Mouse (Mus musculus) frontal cortex, adult 2 months (tissue): ENCODE measurements around the gene 1700020N01Rik. TPM values are rescaled to one million over a fixed set of nuclear protein-coding genes. Genes with fewer than 3 reads are reported as not detected.

Source experiments
- DNase-seq, 2 experiments: peaks; one replicate each; pipeline ENCODE4 v3.0.0; 2022; ENCODE audit warnings: low spot score in 1 of 2; ENCODE audit errors: extremely low spot score in 1 of 2
- polyA plus RNA-seq: library from polyadenylated mRNA; depleted of rRNA; stranded (reverse); fragments of >200 nt; gene quantifications from 2 replicates; pipeline ENCODE4 v1.2.3, GENCODE M21; 2012; rRNA removed

1700020N01Rik gene
- 0.16 TPM in 1 of 2 replicates, not detected in the other for polyA plus RNA-seq

DNA sequence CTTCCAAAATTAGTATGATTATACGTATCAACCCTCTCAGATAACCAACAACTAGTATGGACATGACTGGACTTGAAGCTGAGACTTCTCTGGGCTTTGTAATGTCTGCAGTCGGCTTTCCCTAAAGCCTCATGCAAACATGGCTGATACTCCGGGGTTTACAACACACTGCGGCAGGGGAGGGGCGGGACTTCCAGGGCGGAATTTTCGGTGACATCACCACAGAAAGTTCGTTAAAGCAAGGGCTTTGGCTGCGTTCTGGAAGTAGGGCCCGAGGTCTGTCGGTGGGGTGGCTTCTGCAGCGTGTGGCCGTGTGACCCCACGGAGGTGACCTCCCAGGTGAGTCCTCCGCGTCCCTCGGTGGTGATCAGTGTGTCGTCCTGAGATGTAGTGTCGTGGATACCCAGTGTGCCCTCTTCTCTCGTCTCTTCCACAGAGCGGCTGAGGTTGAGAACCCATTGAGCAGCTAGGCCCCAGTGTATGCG lies at the start of gene 1700020N01Rik:
Gene 1700020N01Rik (plus strand): TSS at position 250 of the 485 bp plus-strand sequence.
- DNase-seq = no peak

- DNase-seq = no peak
Measured at GRCm38 (mm10) chr10:21543576-21544278, 49.2 kb upstream of the 1700020N01Rik start.

- DNase-seq = no peak
Measured at GRCm38 (mm10) chr10:21544721-21545120, 48.2 kb upstream of the 1700020N01Rik start.

- no peak for DNase-seq
Measured at GRCm38 (mm10) chr10:21545446-21545845, 47.5 kb upstream of the 1700020N01Rik start.

DNA sequence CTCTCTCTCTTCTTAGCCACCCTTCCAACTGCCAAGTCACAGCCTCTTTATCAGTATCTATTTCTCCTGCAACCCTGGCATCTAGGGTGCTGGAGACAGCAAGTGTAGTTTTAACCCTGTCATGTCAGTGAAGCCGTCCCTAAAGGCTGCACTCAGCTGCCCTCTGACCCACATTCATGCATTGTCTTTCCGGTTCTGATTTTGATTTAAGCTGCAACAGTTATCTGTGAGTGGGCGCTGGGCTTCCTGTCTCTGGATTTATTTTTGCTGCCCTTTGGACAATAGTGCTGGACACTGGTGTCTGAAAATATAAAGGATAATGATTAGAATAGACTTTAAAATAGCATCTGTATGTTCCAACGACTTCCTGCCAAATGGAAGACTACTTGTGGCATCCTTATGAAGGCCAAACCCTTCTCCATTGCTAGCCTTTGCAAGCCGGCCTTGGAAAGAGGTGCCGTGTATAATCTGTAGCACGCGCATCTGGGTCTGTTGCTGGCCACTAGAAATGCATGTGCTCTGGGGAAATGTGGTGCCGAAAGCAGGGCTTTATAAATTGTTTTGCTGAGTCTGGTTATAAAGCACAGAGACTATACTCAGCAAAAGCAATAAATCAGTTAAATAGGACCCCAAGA lies 44.0 kb upstream of the 1700020N01Rik start:
- DNase-seq = no peak

GRCm38 (mm10) chr10:21552967-21553682 lies 39.8 kb upstream of the 1700020N01Rik start:
- DNase-seq = no peak

DNA sequence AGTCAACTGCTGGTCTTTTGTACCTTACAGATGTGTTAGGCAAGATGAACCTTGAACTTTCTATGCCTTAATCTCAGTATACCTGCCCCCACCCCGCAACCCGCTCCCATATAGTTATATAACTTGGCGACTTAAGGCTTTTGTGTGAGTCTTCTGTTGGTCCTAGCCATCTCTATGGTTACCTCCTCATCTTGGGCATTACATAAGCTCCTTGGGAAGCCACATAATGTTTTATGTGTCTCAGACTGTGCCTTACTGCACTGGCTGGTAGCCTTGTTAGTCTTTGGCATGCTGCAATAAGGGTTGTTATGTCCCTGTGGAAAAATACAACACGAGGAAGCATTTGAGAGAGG lies 39.3 kb upstream of the 1700020N01Rik start:
- DNase-seq = no peak

GRCm38 (mm10) chr10:21554896-21555580 lies 37.9 kb upstream of the 1700020N01Rik start:
- no peak for DNase-seq

GRCm38 (mm10) chr10:21559769-21560168 lies 33.2 kb upstream of the 1700020N01Rik start:
- no peak for DNase-seq

- peak; percentile 27 to 55 for DNase-seq
Measured at GRCm38 (mm10) chr10:21561181-21561580, 31.8 kb upstream of the 1700020N01Rik start.

GRCm38 (mm10) chr10:21563446-21563845 lies 29.5 kb upstream of the 1700020N01Rik start:
- DNase-seq = no peak

GRCm38 (mm10) chr10:21564189-21564588 lies 28.8 kb upstream of the 1700020N01Rik start:
- DNase-seq = peak in 1 of 2 experiments; percentile 23

DNA sequence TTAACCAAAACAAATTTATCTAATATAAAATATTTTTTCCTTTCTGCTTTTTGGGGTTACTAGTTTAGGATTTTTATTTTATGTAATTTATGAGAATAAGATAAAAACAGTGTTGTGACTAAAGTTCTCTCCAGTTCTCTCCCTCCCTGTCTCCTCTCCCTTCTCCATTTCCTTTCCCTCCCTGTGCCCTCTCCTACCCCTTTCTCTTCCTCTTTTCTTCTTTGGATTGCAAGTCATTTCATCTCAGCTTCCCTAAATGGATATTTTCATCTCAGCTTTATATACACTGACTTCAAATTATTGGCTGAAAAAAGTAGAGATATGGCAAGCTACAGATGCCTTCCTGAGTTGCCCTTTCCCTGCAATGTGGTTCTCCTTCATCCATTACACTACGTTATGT lies 26.9 kb upstream of the 1700020N01Rik start:
- no peak for DNase-seq

GRCm38 (mm10) chr10:21571615-21572014 lies 21.3 kb upstream of the 1700020N01Rik start:
- no peak for DNase-seq

DNA sequence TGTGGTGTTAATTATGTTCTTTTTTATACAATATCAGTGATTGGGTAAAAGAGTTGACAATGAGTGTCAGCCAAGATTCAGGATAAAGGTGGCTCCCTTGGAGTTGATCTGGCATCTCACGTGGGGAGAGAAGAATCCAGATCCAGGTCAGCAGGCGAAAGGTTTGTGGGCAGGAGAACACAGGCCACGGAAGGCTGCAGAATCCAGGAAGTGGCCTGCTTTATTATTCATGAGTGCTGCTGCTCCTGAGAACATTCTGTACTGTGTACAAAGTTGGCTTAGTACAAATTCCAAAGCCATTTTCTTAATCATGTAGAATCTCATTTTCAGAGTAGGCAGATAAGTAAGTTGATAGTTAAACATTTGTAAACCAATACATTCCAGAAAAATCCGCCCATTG lies 19.2 kb upstream of the 1700020N01Rik start:
- no peak for DNase-seq

DNA sequence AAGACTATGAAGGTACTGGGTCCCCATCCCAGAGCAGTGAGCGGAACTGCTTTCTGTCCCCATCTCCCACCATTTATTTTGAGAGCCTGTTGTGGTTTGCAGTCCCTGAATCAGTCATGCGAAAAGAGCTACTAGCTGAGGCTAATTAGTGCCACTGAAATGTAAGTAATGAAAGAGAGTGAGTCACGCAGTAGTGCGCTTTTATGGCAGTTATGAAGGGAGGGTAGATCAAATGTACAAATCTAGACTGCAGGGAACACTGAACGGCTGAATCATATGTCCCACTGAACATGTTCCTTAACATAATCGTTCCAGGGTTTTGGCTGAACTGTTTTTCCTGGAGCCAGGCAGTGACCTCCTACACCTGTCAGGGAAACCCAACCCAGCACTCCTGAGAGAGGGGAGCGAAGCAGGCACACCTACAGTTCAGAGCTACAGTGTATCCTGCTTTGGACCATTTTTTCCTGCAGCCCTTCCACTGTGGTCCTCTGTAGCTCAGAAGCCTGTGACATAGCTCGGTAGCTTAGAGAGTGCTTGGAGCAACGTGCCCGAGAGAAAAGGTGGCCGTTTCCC lies 17.1 kb upstream of the 1700020N01Rik start:
- no peak for DNase-seq

GRCm38 (mm10) chr10:21577798-21578197 lies 15.1 kb upstream of the 1700020N01Rik start:
- no peak for DNase-seq

GRCm38 (mm10) chr10:21581546-21581945 lies 11.4 kb upstream of the 1700020N01Rik start:
- DNase-seq = no peak

- no peak for DNase-seq
Measured at GRCm38 (mm10) chr10:21587041-21587440, 5.9 kb upstream of the 1700020N01Rik start.
